Mouse (Mus musculus) spleen, adult 18-20 months (tissue): Measurements from ENCODE around the gene Nexn.
A peak's percentile ranks its signal among the peaks of the same experiment; 100 is the strongest.

Experiments
- DNase-seq, 2 experiments: peaks; one replicate each; pipeline ENCODE4 v3.0.0; 2022; ENCODE audit warnings: mixed read lengths in 2 of 2

The Nexn gene

GRCm38 (mm10) chr3:152277912-152278311, 11.8 kb upstream of the Nexn start:
- no peak for DNase-seq

GRCm38 (mm10) chr3:152276935-152277334, 10.8 kb upstream of the Nexn start:
- no peak for DNase-seq

GRCm38 (mm10) chr3:152275008-152275407, 8.9 kb upstream of the Nexn start:
- no peak for DNase-seq

GRCm38 (mm10) chr3:152272974-152273685, 7.0 kb upstream of the Nexn start:
- DNase-seq: no peak

- DNase-seq: no peak
Observed at GRCm38 (mm10) chr3:152271876-152272275, 5.7 kb upstream of the Nexn start.

GRCm38 (mm10) chr3:152271071-152271710, 5.0 kb upstream of the Nexn start:
- DNase-seq: no peak

GRCm38 (mm10) chr3:152268099-152268498, 1.9 kb upstream of the Nexn start:
- DNase-seq: no peak

- DNase-seq: peak in 1 of 2 experiments; percentile 12
Observed at GRCm38 (mm10) chr3:152265351-152266035, 657 bp downstream of the Nexn start.

GRCm38 (mm10) chr3:152264830-152265229, 1.3 kb downstream of the Nexn start:
- DNase-seq: no peak

- DNase-seq: no peak
Observed at GRCm38 (mm10) chr3:152264374-152264773, 1.8 kb downstream of the Nexn start.

- no peak for DNase-seq
Observed at GRCm38 (mm10) chr3:152261948-152262347, 4.2 kb downstream of the Nexn start.

GRCm38 (mm10) chr3:152261436-152261835, 4.7 kb downstream of the Nexn start:
- no peak for DNase-seq

- DNase-seq: no peak
Observed at GRCm38 (mm10) chr3:152260362-152260761, 5.8 kb downstream of the Nexn start.

GRCm38 (mm10) chr3:152259409-152259808, 6.7 kb downstream of the Nexn start:
- peak; percentile 19 to 57 for DNase-seq

- DNase-seq: no peak
Observed at GRCm38 (mm10) chr3:152257528-152257927, 8.6 kb downstream of the Nexn start.

GRCm38 (mm10) chr3:152250487-152250886, 15.7 kb downstream of the Nexn start:
- DNase-seq: no peak

- DNase-seq: no peak
Observed at GRCm38 (mm10) chr3:152247708-152248107, 18.4 kb downstream of the Nexn start.

- no peak for DNase-seq
Observed at GRCm38 (mm10) chr3:152245273-152245910, 20.8 kb downstream of the Nexn start.

- DNase-seq: no peak
Observed at GRCm38 (mm10) chr3:152243304-152243703, 22.8 kb downstream of the Nexn start.

GRCm38 (mm10) chr3:152241098-152241497, 25.1 kb downstream of the Nexn start:
- DNase-seq: no peak

GRCm38 (mm10) chr3:152239592-152239991, 26.6 kb downstream of the Nexn start:
- DNase-seq: no peak

- DNase-seq: no peak
Observed at GRCm38 (mm10) chr3:152238836-152239235, 27.3 kb downstream of the Nexn start.

- DNase-seq: no peak
Observed at GRCm38 (mm10) chr3:152235805-152236204, 30.3 kb downstream of the Nexn start.
